Mouse (Mus musculus): ENCODE measurements around the gene T2. TPM values are rescaled to one million over a fixed set of nuclear protein-coding genes. Genes with fewer than 3 reads are reported as not detected.

The T2 gene
- total RNA-seq, 2 experiments from 2014 or later, result 0.84 to 1.3 TPM

- DNase-seq (ENCODE audit: low spot score in 2 of 2), result no peak
These were observed 112.0 kb downstream of the T2 start for GRCm38 (mm10) chr17:8467771-8468170.

- peak; percentile 94 to 97 for DNase-seq (ENCODE audit: low spot score in 2 of 2)
These were observed 113.0 kb downstream of the T2 start for GRCm38 (mm10) chr17:8468716-8469344.

Other genes with a start within 250 kb of the T2 start
- gene Gm49673, start 208.2 kb upstream of the T2 start, total RNA-seq (2021), result under 1 TPM; 0.26 to 0.58 TPM
- gene Rnaset2a, start 207.9 kb upstream of the T2 start, total RNA-seq (2021), result 1 to 10 TPM; 4.9 to 6.7 TPM
- 10 to 100 TPM; 17.9 to 18.5 TPM for gene Fgfr1op, start 190.5 kb upstream of the T2 start, total RNA-seq (2021)
- gene Ccr6, start 119.9 kb upstream of the T2 start, total RNA-seq (2021), result under 1 TPM in 1 of 2 experiments, not detected in 1; 0.46 TPM
- gene Mpc1, start 73.1 kb upstream of the T2 start, total RNA-seq (2021), result 100 to 1,000 TPM; 161 to 169 TPM
- gene Sft2d1, start 44.9 kb upstream of the T2 start, total RNA-seq (2021), result 10 to 100 TPM; 62.1 to 63.8 TPM
- gene Prr18, start 18.5 kb upstream of the T2 start, total RNA-seq (2021), result 10 to 100 TPM; 14.0 to 17.9 TPM
- not detected for gene T, start 78.4 kb downstream of the T2 start, total RNA-seq (2021)
- gene Pde10a, start 169.4 kb downstream of the T2 start, total RNA-seq (2021), result 100 to 1,000 TPM in 1 of 2 experiments, 10 to 100 TPM in 1; 82.9 to 134 TPM
- not detected for gene Gm17087, start 211.0 kb downstream of the T2 start, total RNA-seq (2021)

Measured in left cerebral cortex, adult 18-20 months (tissue).